Mouse (Mus musculus): ENCODE data around the gene Hhex.
A peak's percentile ranks its signal among the peaks of the same experiment; 100 is the strongest.

Hhex gene

GRCm38 (mm10) chr19:37434263-37434951 lies at the start of gene Hhex:
Gene Hhex, plus strand, starts transcription at chr19:37434810.
- peak; percentile 90 for DNase-seq

- DNase-seq, result peak; percentile 17
These were observed 48.5 kb upstream of the Hhex start for GRCm38 (mm10) chr19:37386126-37386525.

GRCm38 (mm10) chr19:37391869-37392268 lies 42.7 kb upstream of the Hhex start:
- DNase-seq, result no peak

GRCm38 (mm10) chr19:37396279-37396678 lies 38.3 kb upstream of the Hhex start:
- DNase-seq, result no peak

GRCm38 (mm10) chr19:37400936-37401335 lies 33.7 kb upstream of the Hhex start:
- DNase-seq, result no peak

GRCm38 (mm10) chr19:37418294-37418693 lies 16.3 kb upstream of the Hhex start:
- peak; percentile 72 for DNase-seq

- peak; percentile 91 for DNase-seq
These were observed 15.0 kb upstream of the Hhex start for GRCm38 (mm10) chr19:37419613-37420012.

GRCm38 (mm10) chr19:37428589-37428988 lies 6.0 kb upstream of the Hhex start:
- DNase-seq, result no peak

GRCm38 (mm10) chr19:37431139-37431756 lies 3.4 kb upstream of the Hhex start:
- DNase-seq, result no peak

- no peak for DNase-seq
These were observed 1.6 kb upstream of the Hhex start for GRCm38 (mm10) chr19:37432868-37433570.

- DNase-seq, result peak; percentile 27
These were observed 731 bp upstream of the Hhex start for GRCm38 (mm10) chr19:37433895-37434262.

- peak; percentile 86 for DNase-seq
These were observed 637 bp downstream of the Hhex start for GRCm38 (mm10) chr19:37435041-37435852.

- no peak for DNase-seq
These were observed 1.2 kb downstream of the Hhex start for GRCm38 (mm10) chr19:37435853-37436174.

- DNase-seq, result peak; percentile 70
These were observed 2.1 kb downstream of the Hhex start for GRCm38 (mm10) chr19:37436514-37437288.

- DNase-seq, result no peak
These were observed 2.6 kb downstream of the Hhex start for GRCm38 (mm10) chr19:37437289-37437606.

- DNase-seq, result no peak
These were observed 5.6 kb downstream of the Hhex start for GRCm38 (mm10) chr19:37440181-37440580.

GRCm38 (mm10) chr19:37440708-37441475 lies 6.3 kb downstream of the Hhex start:
- DNase-seq, result no peak

GRCm38 (mm10) chr19:37442524-37443286 lies 8.1 kb downstream of the Hhex start:
- no peak for DNase-seq

- DNase-seq, result no peak
These were observed 9.1 kb downstream of the Hhex start for GRCm38 (mm10) chr19:37443631-37444140.

GRCm38 (mm10) chr19:37448212-37448611 lies 13.6 kb downstream of the Hhex start:
- DNase-seq, result no peak

- DNase-seq, result no peak
These were observed 14.6 kb downstream of the Hhex start for GRCm38 (mm10) chr19:37449246-37449645.
